Mouse (Mus musculus): Measurements from ENCODE around the gene Ms4a10.

- TF ChIP-seq CTCF (IDR thresholded peaks at IDR 0.05; ENCODE audit: control insufficient read depth, insufficient read depth, insufficient read length): no peak
- TF ChIP-seq USF1 (IDR thresholded peaks at IDR 0.05; ENCODE audit: low read depth): no peak
- no peak for TF ChIP-seq MYOG (IDR thresholded peaks at IDR 0.05; ENCODE audit: control insufficient read depth, extremely low read depth, insufficient read length)
- TF ChIP-seq MAX (IDR thresholded peaks at IDR 0.05): no peak
- TF ChIP-seq FOSL1 (IDR thresholded peaks at IDR 0.05; ENCODE audit: insufficient read depth, low read length, poor library complexity, severe bottlenecking): no peak
- no peak for TF ChIP-seq CEBPB (IDR thresholded peaks at IDR 0.05; ENCODE audit: low read depth)
These were observed 56.0 kb downstream of the Ms4a10 start for GRCm38 (mm10) chr19:10918321-10918991.

Measured in C2C12 (cell line).